Mouse (Mus musculus) leukemia stem cell, adult 10-12 weeks (primary cell): ENCODE measurements around the gene Krtap20-2. TPM values are rescaled to one million over a fixed set of nuclear protein-coding genes. Genes with fewer than 3 reads are reported as not detected.

Experiments
- polyA plus RNA-seq: library from polyadenylated mRNA; stranded (reverse); fragments of >175 nt; gene quantifications from 2 replicates; pipeline ENCODE4 v1.2.3, GENCODE M21; 2012; ENCODE audit warnings: low replicate concordance

The Krtap20-2 gene
- not detected in 2 replicates for polyA plus RNA-seq

DNA sequence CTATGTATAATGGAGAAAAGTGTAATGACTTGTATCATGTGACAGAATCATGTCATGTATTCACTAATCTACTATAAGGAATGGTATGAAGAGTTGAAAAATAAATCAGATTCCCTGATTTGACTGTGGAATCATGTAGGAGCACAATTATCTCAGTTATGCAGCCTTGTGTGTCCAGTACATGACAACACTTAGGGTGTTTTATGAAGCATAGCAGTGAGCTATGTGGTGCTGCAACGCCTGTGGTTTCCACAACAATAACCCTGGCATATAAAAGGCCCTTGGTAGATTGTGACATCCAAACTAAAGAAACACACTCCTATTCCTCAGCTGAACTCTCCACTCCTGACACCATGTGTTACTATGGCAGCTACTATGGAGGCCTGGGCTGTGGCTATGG, at the start of gene Krtap20-2:
Gene Krtap20-2, plus strand, starts transcription at position 301 of the 400 bp plus-strand sequence.

DNA sequence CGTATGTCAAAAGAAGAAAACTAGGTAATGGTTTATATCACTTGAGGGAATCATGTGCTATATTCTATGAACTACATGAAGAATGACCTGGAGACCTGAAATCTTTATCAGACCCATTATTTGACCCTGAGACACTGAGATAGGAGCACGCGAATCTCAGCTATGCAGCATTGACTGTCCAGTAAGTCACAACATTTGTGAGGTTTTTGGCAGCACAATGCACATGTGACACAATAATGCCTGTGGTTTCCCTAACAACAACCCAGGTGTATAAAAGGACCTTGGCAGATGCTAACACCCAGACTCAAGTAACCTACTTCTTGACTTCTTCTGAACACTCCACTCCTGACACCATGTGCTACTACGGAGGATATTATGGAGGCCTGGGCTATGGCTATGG, 48.0 kb upstream of the Krtap20-2 start, which contains the start of gene Gm9789:
Gene Gm9789, plus strand, starts transcription at position 301 of the 400 bp plus-strand sequence.

GRCm38 (mm10) chr16:89169190-89169589, 36.5 kb upstream of the Krtap20-2 start, which contains the start of gene Gm7735:
TSS of gene Gm7735 (plus strand) at chr16:89169490.

GRCm38 (mm10) chr16:89174435-89174834, 31.2 kb upstream of the Krtap20-2 start, which contains the start of gene 1110057P08Rik:
TSS of gene 1110057P08Rik (plus strand) at chr16:89174735.

Other genes with a start within 250 kb of the Krtap20-2 start
- not detected in 2 replicates for gene Krtap16-3, start 243.0 kb upstream of the Krtap20-2 start, polyA plus RNA-seq
- gene Krtap22-2, start 195.1 kb upstream of the Krtap20-2 start, polyA plus RNA-seq, result not detected in 2 replicates
- not detected in 2 replicates for gene Gm10229, start 190.6 kb upstream of the Krtap20-2 start, polyA plus RNA-seq
- gene Krtap6-1, start 174.2 kb upstream of the Krtap20-2 start, polyA plus RNA-seq, result not detected in 2 replicates
- not detected in 2 replicates for gene Gm10228, start 164.4 kb upstream of the Krtap20-2 start, polyA plus RNA-seq
- gene Krtap6-5, start 158.0 kb upstream of the Krtap20-2 start, polyA plus RNA-seq, result not detected in 2 replicates
- not detected in 2 replicates for gene 1110025L11Rik, start 141.9 kb upstream of the Krtap20-2 start, polyA plus RNA-seq
- not detected in 2 replicates for gene Krtap6-3, start 121.8 kb upstream of the Krtap20-2 start, polyA plus RNA-seq
- not detected in 2 replicates for gene Gm6358, start 65.0 kb upstream of the Krtap20-2 start, polyA plus RNA-seq
- gene Gm10061, start 54.8 kb upstream of the Krtap20-2 start, polyA plus RNA-seq, result not detected in 2 replicates
- gene Gm9789, start 47.9 kb upstream of the Krtap20-2 start, polyA plus RNA-seq, result not detected in 2 replicates
- not detected in 2 replicates for gene Gm7735, start 36.4 kb upstream of the Krtap20-2 start, polyA plus RNA-seq
- not detected in 2 replicates for gene 1110057P08Rik, start 31.1 kb upstream of the Krtap20-2 start, polyA plus RNA-seq
- not detected in 2 replicates for gene Krtap21-1, start 198.0 kb downstream of the Krtap20-2 start, polyA plus RNA-seq
- not detected in 2 replicates for gene Krtap6-2, start 214.2 kb downstream of the Krtap20-2 start, polyA plus RNA-seq